Mouse (Mus musculus) cerebellum, adult 2 months (tissue): ENCODE data around the gene Mroh2a. TPM values are rescaled to one million over a fixed set of nuclear protein-coding genes. Genes with fewer than 3 reads are reported as not detected.

Experiments used
- DNase-seq, 2 experiments: peaks; one replicate each; pipeline ENCODE4 v3.0.0; 2021
- H3K27ac ChIP-seq: fragments of 200-500 bp; 2 replicates; pipeline ENCODE4 v1.5.1; 2012; ENCODE audit warnings: low read length, control low read depth, inconsistent platforms; ENCODE audit not compliant: insufficient read depth
- H3K27me3 ChIP-seq: fragments of 200-500 bp; 2 replicates; pipeline ENCODE4 v1.6.1; 2012; ENCODE audit warnings: inconsistent platforms, mild to moderate bottlenecking, low read length, moderate library complexity; ENCODE audit not compliant: control insufficient read depth, insufficient read depth
- H3K4me1 ChIP-seq: fragments of 200-500 bp; 2 replicates; pipeline ENCODE4 v1.6.1; 2011; ENCODE audit warnings: low read length; ENCODE audit not compliant: control insufficient read depth, insufficient read depth
- H3K4me3 ChIP-seq: fragments of 200-500 bp; replicated peaks from 2 replicates; pipeline ENCODE3; 2011; ENCODE audit warnings: mild to moderate bottlenecking, low read depth, low read length, control low read depth; ENCODE audit not compliant: insufficient read depth
- CTCF ChIP-seq: fragments of 200-500 bp; IDR thresholded peaks from 2 replicates; pipeline ENCODE4 v1.5.1; 2011; ENCODE audit warnings: low read depth, mild to moderate bottlenecking, control low read depth, low read length, moderate library complexity, borderline replicate concordance; ENCODE audit not compliant: insufficient read depth
- POLR2A ChIP-seq: fragments of 200-500 bp; IDR thresholded peaks from 2 replicates; pipeline ENCODE4 v1.6.1; 2011; ENCODE audit warnings: low read length, control low read depth, borderline replicate concordance; ENCODE audit not compliant: insufficient read depth
- WGBS: fragments of 180-500 bp; shearing (Covaris S2); methylation state at CpG from one replicate; pipeline ENCODE4 v1.1.7; 2018; 5-methylcytosine and 5-hydroxymethylcytosine counted together
- polyA plus RNA-seq: library from polyadenylated mRNA; depleted of rRNA; stranded (reverse); fragments of >200 nt; gene quantifications from 2 replicates; pipeline ENCODE4 v1.2.3, GENCODE M21; 2012

Gene Mroh2a
- polyA plus RNA-seq, 1 experiment = 0.25 TPM

DNA sequence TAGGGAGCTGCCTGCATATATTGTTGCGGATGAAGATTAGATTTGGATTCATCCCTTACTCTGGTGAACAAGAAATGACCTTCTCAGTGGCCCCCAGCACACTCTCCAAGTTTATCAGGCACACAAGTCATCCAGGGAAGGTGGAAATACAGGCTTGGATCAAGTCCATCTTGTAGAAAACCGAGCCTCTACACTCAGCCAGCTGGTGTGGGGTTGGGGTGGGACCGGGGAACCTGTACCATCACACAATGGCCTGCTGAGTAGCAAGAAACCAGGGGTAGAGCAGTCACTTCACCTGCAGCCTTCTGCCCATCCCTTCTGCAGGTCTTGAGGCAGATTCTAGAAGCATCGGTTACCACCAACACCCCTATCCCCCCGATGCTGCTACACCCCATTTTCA lies 7.9 kb downstream of the Mroh2a start:
- TF ChIP-seq POLR2A (no peak), CTCF (no peak)
- WGBS = 39% methylated on average over 5 of the region's 5 CpGs
- DNase-seq = no peak

DNA sequence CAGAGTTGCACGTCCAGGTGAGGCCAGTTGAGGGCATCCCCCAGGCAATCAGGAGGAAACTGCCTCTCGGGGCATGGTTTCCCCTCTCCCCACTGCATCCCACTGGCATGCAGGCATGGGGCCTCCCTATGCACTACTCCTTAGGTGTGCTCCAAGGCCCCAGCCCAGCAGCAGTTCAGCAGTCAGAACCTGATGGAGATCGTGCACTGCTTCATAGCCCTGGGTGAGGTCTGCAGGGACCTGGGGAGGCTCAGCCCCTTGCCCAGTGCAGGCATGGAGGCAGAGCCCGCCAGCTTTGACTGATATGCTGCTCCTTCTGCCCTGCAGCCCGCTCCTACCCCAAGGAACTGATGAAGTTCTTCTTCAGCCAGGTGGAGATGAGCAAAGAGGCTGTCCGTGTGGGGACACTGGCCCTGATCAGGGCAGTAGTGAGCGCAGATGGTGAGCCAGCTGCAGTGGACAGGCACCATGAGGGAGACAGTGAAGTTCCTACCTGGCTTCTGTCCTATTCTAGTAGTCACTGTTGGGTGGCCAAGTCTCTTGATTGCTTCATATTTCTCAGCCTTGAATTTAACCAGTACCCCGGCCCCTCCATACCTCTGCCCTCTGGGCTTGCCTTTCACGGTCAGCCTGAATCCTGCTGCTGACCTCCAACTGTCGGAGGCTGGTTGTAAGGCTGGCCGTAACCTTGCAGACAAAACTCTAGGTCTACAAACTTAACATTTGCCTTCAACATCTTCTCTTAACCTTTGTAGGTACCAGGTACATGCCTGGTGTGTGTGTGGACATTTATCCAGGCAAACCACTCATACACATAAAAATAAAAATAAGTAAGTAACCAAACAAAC lies 8.5 kb downstream of the Mroh2a start:
- TF ChIP-seq POLR2A (no peak), CTCF (no peak)
- H3K4me1 ChIP-seq = no peaks in the 10 kb centered on the region
- H3K27ac ChIP-seq = no peak overlapping the region
- 59% methylated on average over 11 of the region's 11 CpGs for WGBS
- DNase-seq = no peak
- no peak overlapping the region for H3K4me3 ChIP-seq
- no peaks in the 10 kb centered on the region for H3K27me3 ChIP-seq

More for the DNA sequence above, 7.9 kb downstream of the Mroh2a start:
- Histone ChIP-seq H3K4me3 (no peak overlapping the region), H3K4me1 (no peaks in the 10 kb centered on the region), H3K27me3 (no peaks in the 10 kb centered on the region), H3K27ac (no peak overlapping the region)

DNA sequence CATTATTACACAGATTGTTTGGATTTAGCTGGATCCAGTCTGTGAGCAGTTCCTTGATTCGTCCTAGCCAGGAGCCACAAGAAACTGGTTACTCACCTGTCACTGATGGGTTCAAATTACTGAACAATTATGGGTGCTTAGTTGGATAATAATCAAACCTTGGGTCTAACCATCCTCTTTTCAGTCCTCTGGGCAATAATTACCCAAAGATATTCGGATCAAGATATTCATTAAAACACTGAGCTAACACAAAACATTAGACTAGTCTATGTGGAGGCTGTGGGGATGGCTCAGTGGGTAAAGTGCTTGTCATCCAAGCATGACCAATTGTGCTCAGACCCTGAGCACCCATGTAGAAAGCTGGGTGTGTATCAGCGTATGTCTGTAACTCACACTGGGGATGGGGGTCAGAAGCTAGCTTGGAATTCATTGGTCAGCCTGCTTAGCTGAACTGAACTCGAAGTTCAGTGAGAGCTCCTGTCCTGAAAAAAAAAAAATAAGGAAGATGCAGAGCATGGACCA lies 9.2 kb downstream of the Mroh2a start:
- Histone ChIP-seq H3K27me3 (no peaks in the 10 kb centered on the region), H3K4me3 (no peak overlapping the region), H3K4me1 (no peaks in the 10 kb centered on the region), H3K27ac (no peak overlapping the region)
- 49% methylated on average over 4 of the region's 4 CpGs for whole genome bisulfite sequencing
- no peak for DNase-seq
- no peak for TF ChIP-seq POLR2A
- no peak for TF ChIP-seq CTCF

DNA sequence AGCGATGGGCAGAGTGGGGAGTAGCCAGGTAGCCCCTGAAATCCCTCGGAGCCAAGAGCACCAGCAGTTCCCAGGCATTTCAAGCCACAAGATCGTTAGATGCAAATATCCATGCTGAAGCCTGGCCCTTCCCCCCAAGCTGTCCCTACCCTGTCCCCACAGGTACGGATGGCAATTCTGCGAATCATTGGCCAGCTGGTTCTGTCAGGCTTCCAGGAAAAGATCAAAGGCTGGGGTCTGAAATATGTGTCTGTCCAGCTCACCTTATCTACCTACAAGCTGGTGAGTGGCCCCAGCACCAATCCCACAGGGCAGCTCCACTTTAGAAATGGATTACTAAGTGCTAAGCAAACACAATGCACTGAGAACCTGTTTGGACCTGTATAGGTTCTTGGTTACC lies 10.5 kb downstream of the Mroh2a start:
- whole genome bisulfite sequencing = 72% methylated on average over 5 of the region's 5 CpGs
- TF ChIP-seq CTCF (no peak), POLR2A (no peak)
- no peak overlapping the region for H3K27ac ChIP-seq
- H3K4me1 ChIP-seq = no peaks in the 10 kb centered on the region
- H3K4me3 ChIP-seq = no peak overlapping the region
- H3K27me3 ChIP-seq = no peaks in the 10 kb centered on the region
- no peak for DNase-seq

DNA sequence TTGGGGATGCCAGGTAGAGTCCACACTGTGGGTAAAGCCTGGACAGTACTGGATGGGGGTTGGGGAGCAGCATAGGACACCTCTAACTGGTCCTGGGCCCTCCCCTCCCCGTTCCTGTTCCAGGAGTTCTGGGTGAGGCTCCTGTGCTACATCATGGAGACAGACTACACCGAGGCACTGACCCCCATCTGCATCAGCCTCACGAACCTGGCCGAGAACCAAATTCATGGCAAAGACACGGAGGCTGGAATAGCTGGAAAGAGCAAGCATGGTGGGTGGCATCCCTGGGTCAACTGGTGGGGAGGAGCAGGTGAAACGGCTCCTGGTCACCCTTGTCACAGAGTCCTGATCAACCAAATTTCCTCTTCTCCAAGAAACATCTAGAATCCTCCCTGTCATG lies 12.0 kb downstream of the Mroh2a start:
- Histone ChIP-seq H3K27ac (no peak overlapping the region), H3K4me3 (no peak overlapping the region), H3K4me1 (no peaks in the 10 kb centered on the region), H3K27me3 (no peaks in the 10 kb centered on the region)
- WGBS = 63% methylated on average over 6 of the region's 6 CpGs
- TF ChIP-seq POLR2A (no peak), CTCF (no peak)
- DNase-seq = no peak

DNA sequence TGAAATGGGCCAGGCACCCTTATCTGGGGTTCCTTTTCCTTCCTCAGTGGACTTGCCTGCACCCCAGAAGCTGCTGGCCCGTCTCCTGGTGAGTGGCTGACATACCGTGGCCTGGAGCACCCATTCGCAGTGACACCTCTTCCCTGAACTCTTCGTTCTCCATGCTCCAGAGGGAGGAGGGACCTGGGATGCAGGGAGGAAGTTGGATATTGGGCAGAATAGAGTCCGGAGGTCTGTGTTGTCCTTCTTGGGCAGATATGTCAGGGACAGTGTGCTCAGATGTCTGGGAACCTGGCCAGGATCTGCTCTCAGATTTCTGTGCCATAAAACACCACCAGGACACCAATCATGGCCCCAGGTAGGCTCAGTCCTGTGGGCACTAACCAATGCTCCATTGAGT lies 13.3 kb downstream of the Mroh2a start:
- H3K27ac ChIP-seq = no peak overlapping the region
- no peak for DNase-seq
- no peak overlapping the region for H3K4me3 ChIP-seq
- TF ChIP-seq POLR2A (no peak), CTCF (no peak)
- H3K27me3 ChIP-seq = no peaks in the 10 kb centered on the region
- H3K4me1 ChIP-seq = no peaks in the 10 kb centered on the region
- WGBS = 71% methylated on average over 5 of the region's 5 CpGs

DNA sequence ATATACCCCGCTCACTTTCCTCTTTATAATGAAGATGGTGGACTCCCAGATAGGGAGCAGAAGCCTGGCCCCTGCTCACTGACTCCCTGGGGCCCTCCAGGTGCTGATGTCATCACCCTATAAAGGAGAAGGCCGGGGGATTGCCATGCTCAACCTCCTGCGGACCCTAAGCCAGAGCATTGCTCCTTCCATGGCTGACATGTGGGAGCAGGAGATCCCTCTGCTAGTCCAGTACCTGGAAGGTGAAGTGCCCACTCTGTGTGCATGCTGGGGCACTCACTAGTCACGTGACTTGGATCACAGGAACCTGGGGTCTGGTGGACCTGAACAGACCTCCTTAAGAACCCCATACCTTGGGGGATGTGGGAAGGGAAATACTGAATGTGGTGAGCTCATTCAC lies 13.8 kb downstream of the Mroh2a start:
- WGBS = 65% methylated on average over 4 of the region's 4 CpGs

DNA sequence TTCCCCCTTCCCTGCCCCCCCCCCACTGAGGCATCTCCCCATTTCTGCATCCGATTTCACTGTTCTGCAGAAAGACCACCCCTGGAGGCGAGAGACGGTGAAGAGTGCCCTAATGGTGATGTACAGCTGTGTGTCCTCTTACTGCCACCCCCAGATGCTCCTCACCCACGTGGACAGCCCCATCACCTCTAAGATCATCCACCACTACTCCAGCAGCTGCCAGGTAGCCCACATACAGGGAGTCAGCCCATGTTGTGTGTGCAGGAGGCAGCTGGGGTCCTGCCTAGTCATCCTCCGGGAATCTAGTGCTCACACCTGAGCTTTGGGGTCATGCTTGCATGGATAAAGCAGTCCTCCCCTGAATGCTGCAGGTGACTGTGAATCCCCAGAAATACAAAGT lies 17.1 kb downstream of the Mroh2a start:
- DNase-seq = no peak
- H3K4me3 ChIP-seq = no peak overlapping the region

More for the DNA sequence above, 13.8 kb downstream of the Mroh2a start:
- no peak for TF ChIP-seq CTCF
- no peak for TF ChIP-seq POLR2A
- DNase-seq = no peak
- H3K4me3 ChIP-seq = no peak overlapping the region
- no peak overlapping the region for H3K27ac ChIP-seq
- no peaks in the 10 kb centered on the region for H3K27me3 ChIP-seq
- no peaks in the 10 kb centered on the region for H3K4me1 ChIP-seq

More for the DNA sequence above, 17.1 kb downstream of the Mroh2a start:
- TF ChIP-seq POLR2A (no peak), CTCF (no peak)
- no peaks in the 10 kb centered on the region for H3K27me3 ChIP-seq
- no peak overlapping the region for H3K27ac ChIP-seq
- 61% methylated on average over 5 of the region's 5 CpGs for WGBS
- no peaks in the 10 kb centered on the region for H3K4me1 ChIP-seq
